Mouse (Mus musculus) ES-E14 (cell line): ENCODE results near the gene Ldb3.

Source experiments
- HCFC1 ChIP-seq: IDR thresholded peaks from 2 replicates; pipeline ENCODE4 v1.6.1; 2012; ENCODE audit warnings: low read length, inconsistent platforms, borderline replicate concordance; ENCODE audit not compliant: insufficient read depth
- ZC3H11A ChIP-seq: IDR thresholded peaks from 2 replicates; pipeline ENCODE4 v1.6.1; 2012; ENCODE audit warnings: low read depth, mild to moderate bottlenecking, inconsistent platforms, low read length, borderline replicate concordance

DNA sequence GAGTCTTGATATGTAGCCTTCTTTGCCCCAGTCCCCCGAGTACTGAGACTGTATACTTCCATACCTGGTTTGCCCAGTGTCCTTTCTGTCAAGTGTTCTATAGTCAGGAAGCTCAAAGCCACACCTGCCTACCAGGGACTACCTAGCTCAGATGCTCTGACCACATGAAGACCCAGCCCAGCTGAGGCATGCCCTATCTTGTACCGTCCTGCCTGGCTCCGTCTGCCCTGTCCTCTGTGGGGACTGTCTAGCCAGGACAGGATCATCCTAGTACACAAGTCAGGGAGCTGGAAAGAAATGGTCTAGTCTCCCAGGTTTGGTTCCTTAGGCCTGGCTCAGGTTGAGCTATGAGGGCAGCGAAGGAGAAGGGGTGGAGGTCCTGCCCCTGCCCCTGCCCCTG lies 19.9 kb downstream of the Ldb3 start:
- TF ChIP-seq ZC3H11A = no peak
- TF ChIP-seq HCFC1 = no peak
